Mouse (Mus musculus): Measurements from ENCODE around the gene Foxj1.
A peak's percentile ranks its signal among the peaks of the same experiment; 100 is the strongest.

GRCm38 (mm10) chr11:116335244-116336036 lies at the start of gene Foxj1:
- no peak for TF ChIP-seq SRF (IDR thresholded peaks at IDR 0.05; ENCODE audit: control insufficient read depth, insufficient read length, low read depth)
- no peak for TF ChIP-seq CEBPB (IDR thresholded peaks at IDR 0.05; ENCODE audit: insufficient read depth, poor library complexity, severe bottlenecking)
- no peak for TF ChIP-seq POLR2A (IDR thresholded peaks at IDR 0.05; ENCODE audit: insufficient read length, low read depth)
- TF ChIP-seq POLR2AphosphoS2 (IDR thresholded peaks at IDR 0.05; ENCODE audit: insufficient read length, low read depth): peak; percentile 65
- no peak for TF ChIP-seq MAX (IDR thresholded peaks at IDR 0.05; ENCODE audit: low read depth)
- TF ChIP-seq MYOG (IDR thresholded peaks at IDR 0.05; ENCODE audit: control insufficient read depth in 1 of 3, insufficient read depth in 1 of 3, insufficient read length in 2 of 3, low read depth in 2 of 3): no peak
- TF ChIP-seq TCF12 (IDR thresholded peaks at IDR 0.05; ENCODE audit: insufficient read depth, poor library complexity, severe bottlenecking): no peak
- TF ChIP-seq E2F4 (IDR thresholded peaks at IDR 0.05; ENCODE audit: insufficient read depth): no peak
- no peak for TF ChIP-seq USF1 (IDR thresholded peaks at IDR 0.05; ENCODE audit: low read depth)
